ENCODE assay signal across 10 mouse cellular contexts in the genomic region with DNA sequence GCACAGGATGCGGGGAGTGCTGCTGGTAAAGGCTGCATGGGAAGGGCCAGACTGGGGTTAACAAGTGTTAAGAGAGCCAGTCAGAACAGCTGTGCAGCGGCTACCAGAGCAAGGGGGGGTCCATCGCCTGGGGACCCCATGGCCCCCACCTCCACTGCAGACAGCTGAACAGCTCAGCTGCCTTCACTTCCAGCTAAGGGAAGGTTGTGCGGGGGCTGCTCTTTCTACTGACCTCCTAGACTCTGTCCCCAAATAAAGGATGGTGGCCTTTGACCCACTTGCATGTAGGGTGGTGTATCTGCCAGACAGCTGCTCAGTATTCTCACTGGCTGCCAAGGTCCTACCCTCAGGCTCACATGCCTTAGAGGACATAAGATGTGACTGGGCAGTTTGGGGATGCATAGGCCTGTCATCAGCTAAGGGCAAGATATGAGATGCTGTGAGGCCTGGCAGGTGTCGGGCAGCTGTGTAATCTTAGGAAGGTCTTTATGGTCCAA. TPM values are rescaled to one million over a fixed set of nuclear protein-coding genes. Genes with fewer than 3 reads are reported as not detected.
DNase-seq lines count a peak whose midpoint lies in the region; ATAC-seq and TF ChIP-seq lines count a peak whose summit lies in the region.
"Had no signal": no experiment of that assay in that cellular context is flagged by ENCODE, and none has a peak within 500 bp of the region (broad histone marks: within the 10 kb centered on the region; RNA-seq: fewer than 3 reads in every experiment).

No protein-coding gene starts in this region.

- 0 out of 2 replicates have a peak overlapping the region, but pooled peaks have one; percentile 24 for H3K27ac ChIP-seq in cerebellum, adult 2 months (ENCODE audit: insufficient read depth, low read length)
- no peak overlapping the region for H3K27ac ChIP-seq in liver, adult 2 months (replicated peaks; ENCODE audit: insufficient read depth, low read depth, low read length)
- no peak overlapping the region for H3K27ac ChIP-seq in heart, embryonic 13.5 days (replicated peaks)
- H3K27ac ChIP-seq in liver, postnatal 0 days (ENCODE audit: low read depth), result peak overlapping the region; percentile 56

- H3K79me2 ChIP-seq in liver, adult 2 months (ENCODE audit: control insufficient read depth, insufficient read depth, low read length), result peaks cover 4% of the 10 kb centered on the region; the same call in 1 of the 2 replicates

- no peaks in the 10 kb centered on the region for H3K36me3 ChIP-seq in liver, adult 2 months (ENCODE audit: control insufficient read depth, insufficient read depth, low read length)
- peaks cover 13% of the 10 kb centered on the region; the same call in 1 of the 2 replicates for H3K36me3 ChIP-seq in heart, embryonic 13.5 days
- no peaks in the 10 kb centered on the region for H3K36me3 ChIP-seq in liver, postnatal 0 days (replicated peaks; ENCODE audit: insufficient read depth, low read length)

- TF ChIP-seq EP300 in liver, postnatal 0 days (IDR thresholded peaks at IDR 0.05; ENCODE audit: low read depth), result no peak

- TF ChIP-seq CTCF in cerebellum, adult 2 months (IDR thresholded peaks at IDR 0.05; ENCODE audit: borderline replicate concordance, insufficient read depth, low read depth, low read length), result no peak
- no peak for TF ChIP-seq CTCF in liver, adult 2 months (IDR thresholded peaks at IDR 0.05; ENCODE audit: low read depth, low read length)
- TF ChIP-seq CTCF in liver, postnatal 0 days (IDR thresholded peaks at IDR 0.05; ENCODE audit: low read depth), result no peak

- peaks cover 72% of the 10 kb centered on the region for H3K4me1 ChIP-seq in cerebellum, adult 2 months (ENCODE audit: control insufficient read depth, insufficient read depth, low read length)
- H3K4me1 ChIP-seq in liver, adult 2 months (ENCODE audit: control insufficient read depth, insufficient read depth, low read length), result peaks cover 21% of the 10 kb centered on the region
- peaks cover 56% of the 10 kb centered on the region for H3K4me1 ChIP-seq in heart, embryonic 13.5 days
- peaks cover 29% of the 10 kb centered on the region for H3K4me1 ChIP-seq in liver, postnatal 0 days (ENCODE audit: insufficient read depth)

- DNase-seq in cerebellum, adult 2 months, result no peak
- no peak for DNase-seq in cerebellum, adult 9-11 months
- peak; percentile 71 for DNase-seq in liver, adult 2 months (ENCODE audit: extremely low read depth, low read depth, low spot score)
- DNase-seq in liver, result no peak
- no peak for DNase-seq in liver, postnatal 0 days
- DNase-seq in frontal cortex, postnatal 10 days (ENCODE audit: low spot score in 2 of 2), result no peak
- DNase-seq in right cerebral cortex, postnatal 36 days (ENCODE audit: low spot score in 2 of 2), result no peak
- DNase-seq: thymus, postnatal 25 days had no signal

- H3K9ac ChIP-seq in liver, adult 2 months (ENCODE audit: low read depth, low read length), result no peak overlapping the region
- peak overlapping the region; percentile 41 for H3K9ac ChIP-seq in heart, embryonic 13.5 days
- H3K9ac ChIP-seq in liver, postnatal 0 days (replicated peaks), result no peak overlapping the region

- no peak overlapping the region for H3K4me2 ChIP-seq in heart, embryonic 13.5 days
- H3K4me2 ChIP-seq in liver, postnatal 0 days (ENCODE audit: low read depth, low read length), result no peak overlapping the region; the same call in 1 of the 2 replicates

- no peak for TF ChIP-seq POLR2A in cerebellum, adult 2 months (IDR thresholded peaks at IDR 0.05; ENCODE audit: borderline replicate concordance, insufficient read depth, low read length)
- no peak for TF ChIP-seq POLR2A in liver, adult 2 months (IDR thresholded peaks at IDR 0.05; ENCODE audit: extremely low read depth, insufficient read depth, low read length)

- 65% methylated on average over 5 of the region's 5 CpGs for WGBS in cerebellum, adult 2 months
- 39% methylated on average over 5 of the region's 5 CpGs for WGBS in liver, adult 2 months
- 72% methylated on average over 5 of the region's 5 CpGs for WGBS in heart, embryonic 13.5 days
- 73% methylated on average over 5 of the region's 5 CpGs for WGBS in liver, postnatal 0 days (ENCODE audit: insufficient replicate concordance)

- no peaks in the 10 kb centered on the region for H3K9me3 ChIP-seq in heart, embryonic 13.5 days
- H3K9me3 ChIP-seq in liver, postnatal 0 days (ENCODE audit: low read length), result no peaks in the 10 kb centered on the region

- ATAC-seq in heart, embryonic 13.5 days (ENCODE audit: extremely low read depth, insufficient number of reproducible peaks, low FRiP score, low TSS enrichment), result no peak
- ATAC-seq in liver, postnatal 0 days, result peak; percentile 59

- no peak overlapping the region for H3K4me3 ChIP-seq in cerebellum, adult 2 months (replicated peaks; ENCODE audit: insufficient read depth, low read depth, low read length)
- H3K4me3 ChIP-seq in liver, adult 2 months (ENCODE audit: insufficient read depth, low read depth, low read length), result no peak overlapping the region
- no peak overlapping the region for H3K4me3 ChIP-seq in heart, embryonic 13.5 days
- H3K4me3 ChIP-seq in liver, postnatal 0 days (ENCODE audit: low read depth, low read length), result no peak overlapping the region

- H3K27me3 ChIP-seq in cerebellum, adult 2 months (ENCODE audit: control insufficient read depth, insufficient read depth, low read length), result no peaks in the 10 kb centered on the region
- no peaks in the 10 kb centered on the region for H3K27me3 ChIP-seq in liver, adult 2 months (ENCODE audit: control insufficient read depth, insufficient read depth, low read length)
- no peaks in the 10 kb centered on the region for H3K27me3 ChIP-seq in heart, embryonic 13.5 days (replicated peaks)
- no peaks in the 10 kb centered on the region for H3K27me3 ChIP-seq in liver, postnatal 0 days (ENCODE audit: insufficient read depth, low read length)

RNA-seq across cellular contexts. Expression of gene Klhl26, which starts 9.5 kb away (rescaled TPM):
- polyA plus RNA-seq in cerebellum, adult 2 months (2012; rRNA removed), result 62.4 and 68.5 TPM in 2 replicates
- 3.5 and 4.5 TPM in 2 replicates for total RNA-seq in liver, adult 2 months (2014; rRNA removed)
- 13.7 and 15.3 TPM in 2 replicates for polyA plus RNA-seq in liver, adult 2 months (2012; rRNA removed)
- polyA plus RNA-seq in heart, embryonic 13.5 days (2015; fragmentation: Nextera tagmentation; extraction: Ambion mirVana), result 11.2 and 12.4 TPM in 2 replicates
- 4.2 and 5.4 TPM in 2 replicates for polyA plus RNA-seq in liver, postnatal 0 days (2015; fragmentation: Nextera tagmentation; extraction: Ambion mirVana)

RNA-seq across cellular contexts. Expression of gene Tmem59l, which starts 19.9 kb away (rescaled TPM):
- 524 and 552 TPM in 2 replicates for polyA plus RNA-seq in cerebellum, adult 2 months (2012; rRNA removed)
- total RNA-seq in liver, adult 2 months (2014; rRNA removed), result 0.34 TPM in 1 of 2 replicates, not detected in the other
- polyA plus RNA-seq in liver, adult 2 months (2012; rRNA removed), result 0.10 TPM in 1 of 2 replicates, not detected in the other
- 0.45 and 0.76 TPM in 2 replicates for polyA plus RNA-seq in heart, embryonic 13.5 days (2015; fragmentation: Nextera tagmentation; extraction: Ambion mirVana)
- not detected in 2 replicates for polyA plus RNA-seq in liver, postnatal 0 days (2015; fragmentation: Nextera tagmentation; extraction: Ambion mirVana)
- total RNA-seq: MEL had no signal

RNA-seq across cellular contexts. Expression of gene Crlf1, which starts 25.7 kb away (rescaled TPM):
- polyA plus RNA-seq in cerebellum, adult 2 months (2012; rRNA removed), result 3.8 and 4.0 TPM in 2 replicates
- not detected in 2 replicates for total RNA-seq in liver, adult 2 months (2014; rRNA removed)
- not detected in 2 replicates for polyA plus RNA-seq in liver, adult 2 months (2012; rRNA removed)
- 3.7 and 5.5 TPM in 2 replicates for polyA plus RNA-seq in heart, embryonic 13.5 days (2015; fragmentation: Nextera tagmentation; extraction: Ambion mirVana)
- 0.07 and 0.38 TPM in 2 replicates for polyA plus RNA-seq in liver, postnatal 0 days (2015; fragmentation: Nextera tagmentation; extraction: Ambion mirVana)

RNA-seq across cellular contexts. Expression of gene Crtc1, which starts 27.9 kb away (rescaled TPM):
- 90.2 and 105 TPM in 2 replicates for polyA plus RNA-seq in cerebellum, adult 2 months (2012; rRNA removed)
- total RNA-seq in liver, adult 2 months (2014; rRNA removed), result 1.2 and 1.9 TPM in 2 replicates
- polyA plus RNA-seq in liver, adult 2 months (2012; rRNA removed), result 6.9 and 8.2 TPM in 2 replicates
- 9.7 and 12.4 TPM in 2 replicates for polyA plus RNA-seq in heart, embryonic 13.5 days (2015; fragmentation: Nextera tagmentation; extraction: Ambion mirVana)
- polyA plus RNA-seq in liver, postnatal 0 days (2015; fragmentation: Nextera tagmentation; extraction: Ambion mirVana), result 2.6 and 2.7 TPM in 2 replicates

RNA-seq across cellular contexts. Expression of gene Rex1bd, which starts 39.3 kb away (rescaled TPM):
- 184 and 189 TPM in 2 replicates for polyA plus RNA-seq in cerebellum, adult 2 months (2012; rRNA removed)
- 60.8 and 75.2 TPM in 2 replicates for total RNA-seq in liver, adult 2 months (2014; rRNA removed)
- 141 and 152 TPM in 2 replicates for polyA plus RNA-seq in liver, adult 2 months (2012; rRNA removed)
- polyA plus RNA-seq in heart, embryonic 13.5 days (2015; fragmentation: Nextera tagmentation; extraction: Ambion mirVana), result 116 and 125 TPM in 2 replicates
- 49.3 and 52.3 TPM in 2 replicates for polyA plus RNA-seq in liver, postnatal 0 days (2015; fragmentation: Nextera tagmentation; extraction: Ambion mirVana)

Comparison
In these comparisons a context has a peak if more than half of its experiments do, and no peak if none do; other contexts are left out.
1. H3K27ac ChIP-seq: peak in cerebellum, adult 2 months (single experiment) and liver, postnatal 0 days (single experiment); none in liver, adult 2 months (single experiment) and heart, embryonic 13.5 days (single experiment).
2. RNA of gene Tmem59l, which starts 19.9 kb away (polyA plus RNA-seq): 524 to 552 TPM in cerebellum, adult 2 months; 0.45 to 0.76 TPM in heart, embryonic 13.5 days, not detected in liver, postnatal 0 days and 0.10 TPM in liver, adult 2 months; every median in the first group is over 100 times any median in the second.